Mouse (Mus musculus) R1 (cell line): ENCODE measurements around the gene Rpl18a.

Experiments used
- DNase-seq: peaks from one replicate; pipeline ENCODE4 v3.0.0-alpha.2; 2018; ENCODE audit warnings: low read depth, low spot score

The Rpl18a gene

GRCm38 (mm10) chr8:70884186-70884585, 13.0 kb downstream of the Rpl18a start:
- no peak for DNase-seq

GRCm38 (mm10) chr8:70880546-70880945, 16.7 kb downstream of the Rpl18a start:
- DNase-seq: peak; percentile 67

GRCm38 (mm10) chr8:70880126-70880525, 17.1 kb downstream of the Rpl18a start:
- peak; percentile 80 for DNase-seq

- peak; percentile 65 for DNase-seq
Measured at GRCm38 (mm10) chr8:70879500-70879899, 17.7 kb downstream of the Rpl18a start.

GRCm38 (mm10) chr8:70878178-70878577, 19.0 kb downstream of the Rpl18a start:
- no peak for DNase-seq

GRCm38 (mm10) chr8:70876382-70876781, 20.8 kb downstream of the Rpl18a start:
- peak; percentile 69 for DNase-seq

GRCm38 (mm10) chr8:70874441-70874840, 22.8 kb downstream of the Rpl18a start:
- DNase-seq: no peak

- peak; percentile 94 for DNase-seq
Measured at GRCm38 (mm10) chr8:70873364-70873985, 23.7 kb downstream of the Rpl18a start, which contains the start of gene Ccdc124. Gene Ccdc124 (minus strand): TSS chr8:70873935.

- DNase-seq: no peak
Measured at GRCm38 (mm10) chr8:70872643-70873363, 24.4 kb downstream of the Rpl18a start.

- DNase-seq: no peak
Measured at GRCm38 (mm10) chr8:70871195-70871807, 25.9 kb downstream of the Rpl18a start.

- peak; percentile 85 for DNase-seq
Measured at GRCm38 (mm10) chr8:70869601-70870041, 27.6 kb downstream of the Rpl18a start.

- no peak for DNase-seq
Measured at GRCm38 (mm10) chr8:70869199-70869571, 28.0 kb downstream of the Rpl18a start.

- peak; percentile 92 for DNase-seq
Measured at GRCm38 (mm10) chr8:70868559-70869198, 28.5 kb downstream of the Rpl18a start.

GRCm38 (mm10) chr8:70866566-70866965, 30.6 kb downstream of the Rpl18a start:
- no peak for DNase-seq

GRCm38 (mm10) chr8:70866001-70866520, 31.2 kb downstream of the Rpl18a start:
- DNase-seq: peak; percentile 65

GRCm38 (mm10) chr8:70865350-70866000, 31.7 kb downstream of the Rpl18a start:
- peak; percentile 100 for DNase-seq

- no peak for DNase-seq
Measured at GRCm38 (mm10) chr8:70864712-70865221, 32.4 kb downstream of the Rpl18a start.

GRCm38 (mm10) chr8:70863956-70864711, 33.1 kb downstream of the Rpl18a start:
- DNase-seq: no peak

GRCm38 (mm10) chr8:70862824-70863641, 34.2 kb downstream of the Rpl18a start, which contains the start of gene Kcnn1:
Gene Kcnn1 (minus strand): TSS chr8:70863258.
- peak; percentile 53 for DNase-seq
